Comparison of ENCODE assay signal across 9 mouse cellular contexts in genomic region chr1:97976072-97976471, GRCm38 (mm10).
DNase-seq lines count a peak whose midpoint lies in the region; ATAC-seq and TF ChIP-seq lines count a peak whose summit lies in the region.
"Had no signal": no experiment of that assay in that cellular context is flagged by ENCODE, and none has a peak within 500 bp of the region (broad histone marks: within the 10 kb centered on the region; RNA-seq: fewer than 3 reads in every experiment).

No protein-coding gene starts in this region.

- H3K36me3 ChIP-seq in embryonic facial prominence, embryonic 13.5 days = no peaks in the 10 kb centered on the region
- no peaks in the 10 kb centered on the region for H3K36me3 ChIP-seq in hindbrain, embryonic 14.5 days (replicated peaks; ENCODE audit: control insufficient read depth, insufficient read depth)
- H3K36me3 ChIP-seq in midbrain, embryonic 14.5 days (ENCODE audit: control insufficient read depth, insufficient read depth, low read length) = peaks cover 3% of the 10 kb centered on the region; the same call in 1 of the 2 replicates

- H3K4me1 ChIP-seq in embryonic facial prominence, embryonic 13.5 days = no peaks in the 10 kb centered on the region
- peaks cover 23% of the 10 kb centered on the region for H3K4me1 ChIP-seq in hindbrain, embryonic 14.5 days (replicated peaks; ENCODE audit: control insufficient read depth, insufficient read depth, low read length)
- H3K4me1 ChIP-seq in midbrain, embryonic 14.5 days (ENCODE audit: control insufficient read depth, insufficient read depth, low read length) = peaks cover 5% of the 10 kb centered on the region; the same call in 1 of the 2 replicates

- H3K4me2 ChIP-seq in embryonic facial prominence, embryonic 13.5 days = peak overlapping the region; percentile 84
- H3K4me2 ChIP-seq in hindbrain, embryonic 14.5 days (replicated peaks) = peak overlapping the region; percentile 78
- peak overlapping the region; percentile 85 for H3K4me2 ChIP-seq in midbrain, embryonic 14.5 days (ENCODE audit: low read length)

- no peaks in the 10 kb centered on the region for H3K27me3 ChIP-seq in embryonic facial prominence, embryonic 13.5 days
- no peaks in the 10 kb centered on the region for H3K27me3 ChIP-seq in hindbrain, embryonic 14.5 days (ENCODE audit: control insufficient read depth, insufficient read depth, low read length)
- H3K27me3 ChIP-seq in midbrain, embryonic 14.5 days (ENCODE audit: control insufficient read depth, insufficient read depth, low read length) = no peaks in the 10 kb centered on the region
- H3K27me3 ChIP-seq: CH12.LX had no signal

- no peaks in the 10 kb centered on the region for H3K9me3 ChIP-seq in embryonic facial prominence, embryonic 13.5 days
- H3K9me3 ChIP-seq in hindbrain, embryonic 14.5 days (ENCODE audit: control insufficient read depth, low read length) = no peaks in the 10 kb centered on the region
- no peaks in the 10 kb centered on the region for H3K9me3 ChIP-seq in midbrain, embryonic 14.5 days (ENCODE audit: control insufficient read depth, low read length)

- peak; percentile 51 for TF ChIP-seq CTCF in gastrocnemius, adult 2 months (IDR thresholded peaks at IDR 0.05)

- DNase-seq in gastrocnemius, adult 2 months = no peak
- DNase-seq in gastrocnemius, postnatal 4 days (ENCODE audit: low spot score in 2 of 2) = no peak
- DNase-seq in hindbrain, embryonic 14.5 days (ENCODE audit: low spot score) = peak; percentile 36
- DNase-seq in midbrain, embryonic 14.5 days = peak; percentile 45
- DNase-seq in spleen, adult 12 weeks (ENCODE audit: low spot score) = no peak
- no peak for DNase-seq in natural killer cell, adult 2 months (ENCODE audit: low spot score in 2 of 2)
- no peak for DNase-seq in c-Kit-positive CD71-positive TER-119-positive erythroid progenitor cells, embryonic 14.5 days (ENCODE audit: low spot score)

- no peak for ATAC-seq in embryonic facial prominence, embryonic 13.5 days (ENCODE audit: insufficient number of reproducible peaks, insufficient read depth, low FRiP score, low TSS enrichment, low read depth)
- no peak for ATAC-seq in hindbrain, embryonic 14.5 days (ENCODE audit: low FRiP score)
- no peak for ATAC-seq in midbrain, embryonic 14.5 days (ENCODE audit: low FRiP score, low TSS enrichment)

- H3K4me3 ChIP-seq in gastrocnemius, adult 2 months = peak overlapping the region; percentile 91
- peak overlapping the region; percentile 62 for H3K4me3 ChIP-seq in embryonic facial prominence, embryonic 13.5 days
- H3K4me3 ChIP-seq in hindbrain, embryonic 14.5 days (replicated peaks; ENCODE audit: low read length) = peak overlapping the region; percentile 66
- H3K4me3 ChIP-seq in midbrain, embryonic 14.5 days (replicated peaks; ENCODE audit: low read depth, low read length) = peak overlapping the region; percentile 74

- intact Hi-C loops in gastrocnemius, adult 2 months (cut with DNase I) = loop anchor here (5.0 kb wide), 1 partner anchor 116 kb away; no protein-coding TSS in a partner anchor

- WGBS in embryonic facial prominence, embryonic 13.5 days = 66% methylated on average over 13 of the region's 13 CpGs
- WGBS in hindbrain, embryonic 14.5 days = 36% methylated on average over 13 of the region's 13 CpGs
- WGBS in midbrain, embryonic 14.5 days = 32% methylated on average over 13 of the region's 13 CpGs

- no peak overlapping the region for H3K9ac ChIP-seq in embryonic facial prominence, embryonic 13.5 days
- peak overlapping the region; percentile 90 for H3K9ac ChIP-seq in hindbrain, embryonic 14.5 days
- H3K9ac ChIP-seq in midbrain, embryonic 14.5 days (replicated peaks; ENCODE audit: low read length) = peak overlapping the region; percentile 86; the same call in 1 of the 2 replicates

- H3K27ac ChIP-seq in gastrocnemius, adult 2 months = peak overlapping the region; percentile 90
- no peak overlapping the region for H3K27ac ChIP-seq in embryonic facial prominence, embryonic 13.5 days
- peak overlapping the region; percentile 86 for H3K27ac ChIP-seq in hindbrain, embryonic 14.5 days
- H3K27ac ChIP-seq in midbrain, embryonic 14.5 days (replicated peaks; ENCODE audit: low read depth, low read length) = peak overlapping the region; percentile 90

Comparison
In these comparisons a context has a peak if more than half of its experiments do, and no peak if none do; other contexts are left out.
1. DNase-seq: peak in hindbrain, embryonic 14.5 days (single experiment) and midbrain, embryonic 14.5 days (single experiment); none in gastrocnemius, adult 2 months (single experiment), gastrocnemius, postnatal 4 days (0 of 2), spleen, adult 12 weeks (single experiment), natural killer cell, adult 2 months (0 of 2) and c-Kit-positive CD71-positive TER-119-positive erythroid progenitor cells, embryonic 14.5 days (single experiment).
2. Peak in every context shown above with its lines, with median percentiles within 50 percentile points of each other: H3K4me3 ChIP-seq and H3K4me2 ChIP-seq.